Mouse (Mus musculus): ENCODE data around the gene Atp6v0e.

GRCm38 (mm10) chr17:26644509-26645410 lies 18.3 kb upstream of the Atp6v0e start:
- TF ChIP-seq POLR2A (IDR thresholded peaks at IDR 0.05; ENCODE audit: low read depth, low read length), result no peak
- TF ChIP-seq CTCF (IDR thresholded peaks at IDR 0.05; ENCODE audit: extremely low read depth, insufficient read length, insufficient replicate concordance, low read depth, low read length), result no peak
